Mouse (Mus musculus): ENCODE measurements around the gene Pglyrp1. TPM values are rescaled to one million over a fixed set of nuclear protein-coding genes. Genes with fewer than 3 reads are reported as not detected.

Gene Pglyrp1
- polyA plus RNA-seq, 1 experiment = 17.3 TPM

DNA sequence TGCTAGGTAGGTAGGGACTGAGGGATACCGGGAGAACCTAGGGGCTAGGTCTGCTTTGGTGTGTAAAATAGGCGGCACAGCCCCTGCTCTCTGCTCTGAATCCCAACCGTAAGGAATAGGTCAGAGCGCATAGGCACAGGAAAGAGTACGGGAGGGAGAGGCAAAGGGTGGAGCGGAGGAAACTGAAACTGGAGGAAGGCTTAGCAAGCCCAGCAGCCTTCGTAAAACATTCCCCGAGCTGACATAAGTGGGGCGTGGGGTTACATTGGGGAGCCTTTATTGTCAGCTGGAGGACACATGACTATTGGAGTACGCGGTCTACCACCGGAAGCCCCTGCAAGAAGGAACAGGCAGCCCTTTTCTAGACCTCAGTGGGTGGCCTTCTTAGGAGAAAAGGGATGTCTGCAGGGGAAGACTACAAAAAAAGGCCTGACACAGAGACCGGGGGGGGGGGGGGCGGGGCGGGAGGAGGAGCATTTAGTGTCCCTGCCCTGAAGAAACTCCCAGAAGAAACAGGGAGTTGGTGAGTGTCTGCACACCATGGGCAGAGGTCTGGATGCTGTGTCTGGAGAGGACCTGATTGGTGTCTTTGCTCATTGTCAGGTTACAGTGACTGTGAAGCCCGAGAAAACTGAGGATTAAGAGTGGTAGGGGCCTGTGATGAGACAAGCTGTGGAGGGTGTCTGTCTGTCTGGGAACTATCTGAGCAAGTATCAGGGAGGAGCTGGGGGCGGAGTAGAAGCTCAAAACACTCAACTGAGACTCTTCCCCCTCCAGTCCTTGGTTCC lies 30.6 kb upstream of the Pglyrp1 start:
- DNase-seq = peak; percentile 27 to 43
- TF ChIP-seq CTCF (IDR thresholded peaks at IDR 0.05; ENCODE audit: borderline replicate concordance, insufficient read depth, low read depth, low read length) (no peak), POLR2A (IDR thresholded peaks at IDR 0.05; ENCODE audit: borderline replicate concordance, insufficient read depth, low read length) (no peak)
- WGBS = 7% methylated on average over 14 of the region's 17 CpGs
- Histone ChIP-seq H3K4me1 (ENCODE audit: control insufficient read depth, insufficient read depth, low read length) (no peaks in the 10 kb centered on the region), H3K27me3 (ENCODE audit: control insufficient read depth, insufficient read depth, low read length) (no peaks in the 10 kb centered on the region), H3K4me3 (replicated peaks; ENCODE audit: insufficient read depth, low read depth, low read length) (peak overlapping the region; percentile 53), H3K27ac (ENCODE audit: insufficient read depth, low read length) (no peak overlapping the region)

DNA sequence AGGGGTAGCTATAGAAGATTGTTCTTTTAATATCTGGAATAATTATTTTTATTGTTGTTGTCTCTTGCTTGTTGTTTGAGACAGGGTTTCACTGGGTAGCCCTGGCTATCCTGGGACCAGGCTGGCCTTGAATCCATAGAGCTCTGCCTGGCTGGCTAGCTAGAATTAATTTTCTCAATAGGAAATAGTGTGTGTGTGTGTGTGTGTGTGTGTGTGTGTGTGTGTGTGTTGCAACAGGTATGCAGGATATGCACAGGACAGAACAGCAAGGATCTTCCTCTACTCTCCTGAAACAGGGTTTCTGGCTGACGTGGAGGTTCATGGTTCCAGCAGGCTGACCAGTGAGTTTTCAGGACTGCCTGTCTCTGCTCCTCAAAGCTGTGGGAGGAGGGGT lies 30.0 kb upstream of the Pglyrp1 start:
- TF ChIP-seq CTCF (IDR thresholded peaks at IDR 0.05; ENCODE audit: borderline replicate concordance, insufficient read depth, low read depth, low read length) = no peak
- TF ChIP-seq POLR2A (IDR thresholded peaks at IDR 0.05; ENCODE audit: borderline replicate concordance, insufficient read depth, low read length) = no peak
- no peak for DNase-seq
- no peaks in the 10 kb centered on the region for H3K27me3 ChIP-seq (ENCODE audit: control insufficient read depth, insufficient read depth, low read length)
- H3K4me3 ChIP-seq (replicated peaks; ENCODE audit: insufficient read depth, low read depth, low read length) = no peak overlapping the region
- H3K4me1 ChIP-seq (ENCODE audit: control insufficient read depth, insufficient read depth, low read length) = no peaks in the 10 kb centered on the region
- WGBS = 67% methylated on average over 1 of the region's 1 CpGs
- no peak overlapping the region for H3K27ac ChIP-seq (ENCODE audit: insufficient read depth, low read length)

DNA sequence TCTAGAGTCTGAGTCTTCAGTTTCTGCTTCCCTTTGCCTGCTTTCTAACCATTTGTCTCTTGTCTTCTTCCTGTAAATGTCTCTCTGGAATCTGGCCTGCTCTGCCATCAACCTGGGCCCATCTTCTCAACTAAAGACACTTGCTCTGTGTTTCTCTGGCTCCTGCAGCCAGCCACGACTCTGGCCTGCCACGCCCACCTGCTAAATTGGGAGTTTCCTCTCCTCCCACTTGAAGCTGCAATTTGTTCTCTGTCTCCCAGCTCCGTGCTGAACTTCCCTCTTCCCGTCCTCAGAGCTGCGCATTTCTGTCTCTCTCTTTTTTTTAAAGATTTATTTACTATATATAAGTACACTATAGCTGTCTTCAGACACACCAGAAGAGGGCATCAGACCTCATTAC lies 26.3 kb upstream of the Pglyrp1 start:
- Histone ChIP-seq H3K4me3 (replicated peaks; ENCODE audit: insufficient read depth, low read depth, low read length) (no peak overlapping the region), H3K4me1 (ENCODE audit: control insufficient read depth, insufficient read depth, low read length) (no peaks in the 10 kb centered on the region), H3K27ac (ENCODE audit: insufficient read depth, low read length) (no peak overlapping the region), H3K27me3 (ENCODE audit: control insufficient read depth, insufficient read depth, low read length) (no peaks in the 10 kb centered on the region)
- DNase-seq = no peak
- WGBS = 50% methylated on average over 5 of the region's 5 CpGs
- TF ChIP-seq CTCF (IDR thresholded peaks at IDR 0.05; ENCODE audit: borderline replicate concordance, insufficient read depth, low read depth, low read length) = no peak
- TF ChIP-seq POLR2A (IDR thresholded peaks at IDR 0.05; ENCODE audit: borderline replicate concordance, insufficient read depth, low read length) = no peak

DNA sequence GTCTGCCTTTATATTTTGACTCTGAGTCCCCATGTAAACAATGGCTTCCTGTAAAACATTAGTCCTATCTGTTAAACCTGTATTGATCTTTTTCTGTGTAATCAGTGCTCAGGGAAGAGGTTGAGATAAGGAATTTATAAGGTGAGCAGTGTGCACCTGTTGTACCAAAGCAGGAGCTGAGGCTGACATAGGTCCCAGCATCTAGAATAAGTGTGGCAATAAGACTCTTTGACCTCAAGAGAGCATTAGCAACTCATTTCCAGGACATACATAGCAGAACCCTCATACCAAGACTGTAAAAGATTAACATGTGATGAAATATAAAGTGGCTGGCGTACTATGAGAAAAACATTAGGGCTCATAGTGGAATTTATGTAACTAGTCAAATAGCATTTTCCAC lies 22.7 kb upstream of the Pglyrp1 start:
- Histone ChIP-seq H3K4me1 (ENCODE audit: control insufficient read depth, insufficient read depth, low read length) (no peaks in the 10 kb centered on the region), H3K27me3 (ENCODE audit: control insufficient read depth, insufficient read depth, low read length) (no peaks in the 10 kb centered on the region), H3K27ac (ENCODE audit: insufficient read depth, low read length) (no peak overlapping the region), H3K4me3 (replicated peaks; ENCODE audit: insufficient read depth, low read depth, low read length) (no peak overlapping the region)
- TF ChIP-seq CTCF (IDR thresholded peaks at IDR 0.05; ENCODE audit: borderline replicate concordance, insufficient read depth, low read depth, low read length) = no peak
- no peak for TF ChIP-seq POLR2A (IDR thresholded peaks at IDR 0.05; ENCODE audit: borderline replicate concordance, insufficient read depth, low read length)
- 89% methylated on average over 1 of the region's 1 CpGs for WGBS
- DNase-seq = no peak

DNA sequence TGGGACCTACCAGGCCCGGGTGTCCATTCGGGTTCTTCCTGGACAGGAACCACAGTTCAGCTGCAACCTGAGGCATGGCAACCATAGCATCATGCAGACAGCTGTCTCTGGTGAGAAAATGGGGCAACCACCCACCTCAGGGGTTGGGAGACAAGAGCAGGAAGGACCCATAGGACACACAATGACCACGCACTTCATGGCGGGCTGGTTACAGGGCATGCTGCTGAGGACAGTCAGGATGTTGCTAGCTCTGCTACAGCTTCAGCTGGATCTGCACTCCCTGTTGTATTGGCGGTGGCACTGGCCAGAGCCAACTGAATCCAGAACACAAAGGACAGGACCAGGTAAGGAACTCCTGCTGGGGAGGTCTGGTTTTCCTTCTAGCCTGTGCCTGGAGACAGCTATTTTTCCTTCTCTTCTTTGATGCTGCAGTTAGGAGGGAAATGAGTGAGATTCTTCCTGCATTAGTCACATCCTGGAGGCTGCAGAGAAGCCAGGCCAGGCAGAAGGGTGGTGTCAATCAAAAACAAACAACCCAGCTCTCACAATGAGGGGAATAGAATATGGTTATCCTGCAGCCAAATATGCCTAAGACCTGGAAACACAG lies 12.7 kb upstream of the Pglyrp1 start:
- Histone ChIP-seq H3K27ac (ENCODE audit: insufficient read depth, low read length) (no peak overlapping the region), H3K4me1 (ENCODE audit: control insufficient read depth, insufficient read depth, low read length) (no peaks in the 10 kb centered on the region), H3K4me3 (replicated peaks; ENCODE audit: insufficient read depth, low read depth, low read length) (no peak overlapping the region), H3K27me3 (ENCODE audit: control insufficient read depth, insufficient read depth, low read length) (no peaks in the 10 kb centered on the region)
- TF ChIP-seq CTCF (IDR thresholded peaks at IDR 0.05; ENCODE audit: borderline replicate concordance, insufficient read depth, low read depth, low read length) (no peak), POLR2A (IDR thresholded peaks at IDR 0.05; ENCODE audit: borderline replicate concordance, insufficient read depth, low read length) (no peak)
- WGBS = 80% methylated on average over 5 of the region's 5 CpGs
- DNase-seq = no peak

DNA sequence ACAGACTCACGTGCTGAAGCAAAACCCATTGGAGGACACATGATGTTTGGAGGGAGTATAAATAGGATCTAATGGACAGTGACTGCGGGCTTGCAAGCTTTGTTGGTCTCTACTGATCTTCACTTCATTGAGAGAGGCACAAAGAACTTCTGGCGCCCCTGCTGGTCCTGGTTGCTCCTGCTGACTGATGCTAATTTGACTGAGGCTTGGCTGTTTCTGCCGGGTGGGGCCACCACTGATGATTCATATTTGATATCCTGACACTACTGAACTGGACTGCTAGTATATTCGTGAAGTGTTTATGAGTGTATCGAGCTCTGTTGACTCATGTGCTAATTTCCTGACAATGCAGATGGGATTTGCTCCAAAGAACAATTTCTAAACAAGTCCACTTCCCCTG lies 8.3 kb upstream of the Pglyrp1 start:
- Histone ChIP-seq H3K27ac (ENCODE audit: insufficient read depth, low read length) (no peak overlapping the region), H3K4me1 (ENCODE audit: control insufficient read depth, insufficient read depth, low read length) (no peaks in the 10 kb centered on the region), H3K4me3 (replicated peaks; ENCODE audit: insufficient read depth, low read depth, low read length) (no peak overlapping the region), H3K27me3 (ENCODE audit: control insufficient read depth, insufficient read depth, low read length) (no peaks in the 10 kb centered on the region)
- TF ChIP-seq CTCF (IDR thresholded peaks at IDR 0.05; ENCODE audit: borderline replicate concordance, insufficient read depth, low read depth, low read length) = no peak
- WGBS = 79% methylated on average over 6 of the region's 6 CpGs
- no peak for DNase-seq

DNA sequence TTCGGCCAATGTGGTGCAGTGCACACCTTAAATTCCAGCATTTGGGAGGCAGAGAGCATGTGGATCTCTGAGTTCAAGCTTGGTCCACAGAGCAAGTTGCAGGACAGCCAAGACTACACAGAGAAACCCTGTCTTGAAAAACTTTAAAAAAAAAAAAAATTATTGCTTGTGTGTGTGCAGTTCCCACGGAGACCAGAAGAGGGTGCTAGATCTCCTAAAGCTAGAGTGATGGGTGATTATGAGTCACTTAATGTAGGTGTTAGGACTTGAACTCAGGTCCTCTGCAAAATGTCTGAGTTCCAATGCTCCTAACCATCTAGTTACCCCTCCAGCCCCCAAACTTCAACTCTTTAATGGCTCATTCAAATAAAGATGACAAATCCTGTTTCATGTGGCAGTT lies 2.6 kb upstream of the Pglyrp1 start:
- no peak overlapping the region for H3K4me3 ChIP-seq (replicated peaks; ENCODE audit: insufficient read depth, low read depth, low read length)
- no peaks in the 10 kb centered on the region for H3K27me3 ChIP-seq (ENCODE audit: control insufficient read depth, insufficient read depth, low read length)
- TF ChIP-seq CTCF (IDR thresholded peaks at IDR 0.05; ENCODE audit: borderline replicate concordance, insufficient read depth, low read depth, low read length) (no peak), POLR2A (IDR thresholded peaks at IDR 0.05; ENCODE audit: borderline replicate concordance, insufficient read depth, low read length) (no peak)
- DNase-seq = no peak
- H3K4me1 ChIP-seq (ENCODE audit: control insufficient read depth, insufficient read depth, low read length) = no peaks in the 10 kb centered on the region
- 78% methylated on average over 2 of the region's 2 CpGs for WGBS
- H3K27ac ChIP-seq (ENCODE audit: insufficient read depth, low read length) = no peak overlapping the region
